Mouse (Mus musculus) ES-E14 (cell line): ENCODE data around the gene Ctr9. TPM values are rescaled to one million over a fixed set of nuclear protein-coding genes. Genes with fewer than 3 reads are reported as not detected.

Experiments used
- DNase-seq: peaks from one replicate; pipeline ENCODE4 v3.0.0-alpha.2; 2013; ENCODE audit warnings: low read depth, low spot score
- H3K27ac ChIP-seq: 2 replicates; pipeline ENCODE4 v1.5.1; 2012; ENCODE audit warnings: low read depth, mild to moderate bottlenecking, low read length, moderate library complexity, mixed read lengths; ENCODE audit not compliant: poor library complexity, insufficient read depth, severe bottlenecking
- H3K36me3 ChIP-seq: 2 replicates; pipeline ENCODE4 v1.6.1; 2012; ENCODE audit warnings: mild to moderate bottlenecking, low read length, moderate library complexity, mixed read lengths; ENCODE audit not compliant: control insufficient read depth, poor library complexity, insufficient read depth, severe bottlenecking
- H3K4me1 ChIP-seq, 2 experiments: fragments of 150-350 bp in 1 of 2; sonication (generic) in 1 of 2; 2 replicates each; pipeline ENCODE4 v1.6.1; 2012; ENCODE audit warnings: low read length in 2 of 2, mild to moderate bottlenecking in 1 of 2, mixed read lengths in 1 of 2; ENCODE audit not compliant: control insufficient read depth in 2 of 2, insufficient read depth in 2 of 2, poor library complexity in 1 of 2
- H3K4me3 ChIP-seq, 2 experiments: fragments of 150-350 bp in 1 of 2; sonication (generic) in 1 of 2; 2 replicates each; pipeline ENCODE4 v1.5.1; 2012; ENCODE audit warnings: low read length in 2 of 2, low read depth in 1 of 2, mild to moderate bottlenecking in 1 of 2, mixed read lengths in 1 of 2; ENCODE audit not compliant: insufficient read depth in 1 of 2, poor library complexity in 1 of 2, severe bottlenecking in 1 of 2
- H3K9ac ChIP-seq: 2 replicates; pipeline ENCODE4 v1.6.1; 2012; ENCODE audit warnings: low read depth, mild to moderate bottlenecking, low read length, mixed read lengths; ENCODE audit not compliant: poor library complexity, insufficient read depth, severe bottlenecking
- H3K9me3 ChIP-seq: fragments of 150-350 bp; sonication (generic); 2 replicates; pipeline ENCODE4 v1.6.1; 2012; ENCODE audit warnings: low read depth, mild to moderate bottlenecking, low read length; ENCODE audit not compliant: control insufficient read depth, insufficient read depth
- CHD2 ChIP-seq: IDR thresholded peaks from 2 replicates; pipeline ENCODE4 v1.6.1; 2014; ENCODE audit warnings: mild to moderate bottlenecking, low read depth, low read length, inconsistent platforms
- HCFC1 ChIP-seq: IDR thresholded peaks from 2 replicates; pipeline ENCODE4 v1.6.1; 2012; ENCODE audit warnings: low read length, inconsistent platforms, borderline replicate concordance; ENCODE audit not compliant: insufficient read depth
- MAFK ChIP-seq: IDR thresholded peaks from 2 replicates; pipeline ENCODE4 v1.6.1; 2014; ENCODE audit warnings: mild to moderate bottlenecking, low read depth, low read length, inconsistent platforms; ENCODE audit not compliant: insufficient read depth
- ZC3H11A ChIP-seq: IDR thresholded peaks from 2 replicates; pipeline ENCODE4 v1.6.1; 2012; ENCODE audit warnings: low read depth, mild to moderate bottlenecking, inconsistent platforms, low read length, borderline replicate concordance
- ZNF384 ChIP-seq: IDR thresholded peaks from 2 replicates; pipeline ENCODE4 v1.6.1; 2012; ENCODE audit warnings: low read depth, low read length, inconsistent platforms
- in situ Hi-C, 2 experiments: fragments of 600-800 bp; cut with MboI; formaldehyde crosslinking; loops; one replicate each; pipeline ENCODE4 v1.15.1; 2025; ENCODE audit warnings: low sequenced_read_pairs in 2 of 2, inconsistent platforms in 1 of 2; ENCODE audit not compliant: unreplicated experiment in 2 of 2
- total RNA-seq: library from RNA; depleted of rRNA; stranded (reverse); fragments of 300-350 nt; gene quantifications from 2 replicates; pipeline ENCODE4 v1.2.3, GENCODE M21; 2012

Gene Ctr9
- total RNA-seq, 1 experiment, result 71.9 TPM

- Histone ChIP-seq H3K36me3 (no peaks in the 10 kb centered on the region), H3K4me3 (no peak overlapping the region), H3K27ac (no peak overlapping the region), H3K9me3 (no peaks in the 10 kb centered on the region), H3K4me1 (peaks cover 0 to 3% of the 10 kb centered on the region in 2 experiments; a peak in 1 of 4 replicates), H3K9ac (no peak overlapping the region)
- DNase-seq, result no peak
- TF ChIP-seq ZC3H11A, result no peak
- TF ChIP-seq HCFC1, result no peak
- TF ChIP-seq CHD2, result no peak
- TF ChIP-seq ZNF384, result no peak
- no peak for TF ChIP-seq MAFK
- in situ Hi-C loops, result no loop called here
Observed at GRCm38 (mm10) chr7:110991221-110991494, 37.6 kb upstream of the Ctr9 start.

- Histone ChIP-seq H3K27ac (no peak overlapping the region), H3K36me3 (no peaks in the 10 kb centered on the region), H3K4me3 (no peak overlapping the region), H3K4me1 (no peaks in the 10 kb centered on the region), H3K9ac (no peak overlapping the region), H3K9me3 (no peaks in the 10 kb centered on the region)
- no peak for TF ChIP-seq CHD2
- TF ChIP-seq ZC3H11A, result no peak
- no peak for TF ChIP-seq ZNF384
- TF ChIP-seq HCFC1, result no peak
- TF ChIP-seq MAFK, result no peak
- DNase-seq, result no peak
- in situ Hi-C loops, result no loop called here
Observed at GRCm38 (mm10) chr7:110998887-110999827, 29.6 kb upstream of the Ctr9 start.

GRCm38 (mm10) chr7:111004136-111004840, 24.5 kb upstream of the Ctr9 start:
- Histone ChIP-seq H3K36me3 (no peaks in the 10 kb centered on the region), H3K9ac (no peak overlapping the region), H3K9me3 (0 out of 2 replicates have a peak, but pooled peaks cover 5% of the 10 kb centered on the region), H3K4me3 (no peak overlapping the region), H3K27ac (no peak overlapping the region), H3K4me1 (no peaks in the 10 kb centered on the region)
- in situ Hi-C loops, result no loop called here
- no peak for DNase-seq
- no peak for TF ChIP-seq ZNF384
- no peak for TF ChIP-seq ZC3H11A
- no peak for TF ChIP-seq MAFK
- no peak for TF ChIP-seq HCFC1
- TF ChIP-seq CHD2, result no peak

- H3K36me3 ChIP-seq, result no peaks in the 10 kb centered on the region
- no peak overlapping the region for H3K4me3 ChIP-seq
- TF ChIP-seq ZNF384 (no peak), CHD2 (no peak), ZC3H11A (no peak), MAFK (no peak), HCFC1 (no peak)
- no peak for DNase-seq
- H3K27ac ChIP-seq, result no peak overlapping the region
- H3K4me1 ChIP-seq, result no peaks in the 10 kb centered on the region
- in situ Hi-C loops, result loop anchor here in 1 of 2 experiments (10.0 kb wide), 1 partner anchor 199 kb away; no protein-coding TSS in a partner anchor
- H3K9ac ChIP-seq, result no peak overlapping the region
- H3K9me3 ChIP-seq, result peaks cover 7% of the 10 kb centered on the region; the same call in 1 of the 2 replicates
Observed at GRCm38 (mm10) chr7:111014039-111014605, 14.6 kb upstream of the Ctr9 start.
